Mouse (Mus musculus) mature B cell (primary cell): Measurements from ENCODE around the gene Cand1.

ENCODE experiments used
- in situ Hi-C: fragments of 300-500 bp; cut with MboI; formaldehyde crosslinking; loops from 2 replicates; pipeline ENCODE4 v1.14.3; 2019

Gene Cand1

DNA sequence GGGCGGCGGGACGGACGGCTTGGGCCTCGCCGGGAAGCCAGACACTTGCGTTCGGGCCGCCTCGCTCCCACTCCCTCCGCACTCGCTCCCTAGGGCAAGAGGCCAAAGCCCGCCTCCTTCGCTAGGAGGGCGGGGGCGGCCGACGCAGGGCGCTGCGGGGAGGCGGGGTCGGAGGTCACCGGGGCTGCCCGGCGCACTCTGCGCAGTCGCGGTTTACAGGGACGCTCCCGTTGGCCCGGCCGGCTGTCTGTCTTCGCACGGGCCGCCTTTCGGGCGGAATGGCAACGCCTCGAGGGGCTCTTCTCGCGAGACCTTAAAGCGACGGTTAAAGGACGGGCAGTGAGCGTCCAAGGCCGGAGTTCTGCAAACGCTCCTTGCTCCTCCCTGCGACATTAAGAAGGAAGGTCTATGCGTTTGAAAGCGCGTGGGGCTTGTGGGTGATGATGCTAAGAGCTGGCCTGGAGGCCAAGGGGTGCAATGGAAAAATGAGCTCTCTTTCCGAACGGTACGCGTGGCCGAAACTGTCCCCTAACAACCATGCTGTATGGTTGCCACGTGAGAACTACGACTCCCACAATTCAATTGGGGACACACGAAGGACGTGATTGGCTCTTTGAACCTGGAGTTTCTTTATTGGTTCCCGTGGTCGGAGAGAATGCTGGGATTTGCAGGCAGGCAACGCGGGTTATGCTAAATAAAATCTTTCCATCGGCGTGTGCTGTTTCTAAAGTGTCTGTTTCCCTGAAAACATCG lies at the start of gene Cand1:
Gene Cand1 (minus strand): TSS at position 87 of the 753 bp plus-strand sequence.
- in situ Hi-C loops: no loop called here

- in situ Hi-C loops: no loop called here
These were observed 39.0 kb upstream of the Cand1 start for GRCm38 (mm10) chr10:119278871-119279270.

DNA sequence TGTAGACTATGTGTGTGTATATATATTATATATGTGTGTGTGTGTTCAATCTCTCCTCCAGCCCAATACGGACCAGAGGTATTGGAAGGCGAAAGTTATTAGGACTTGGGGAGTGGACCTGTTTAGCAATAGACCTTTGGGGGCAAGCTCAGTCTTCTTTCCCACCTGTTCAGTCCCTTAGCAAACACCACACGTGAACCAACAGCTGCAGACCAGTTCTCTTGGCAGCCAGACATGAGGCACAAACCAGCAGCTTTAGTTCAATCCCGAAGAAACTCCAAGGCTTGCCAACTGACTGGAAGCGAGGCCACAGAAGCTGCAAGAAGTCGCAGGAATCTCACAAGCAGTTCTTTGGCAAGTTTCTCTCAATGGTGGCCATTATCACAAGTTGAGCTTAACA lies 34.5 kb upstream of the Cand1 start:
- in situ Hi-C loops: no loop called here

DNA sequence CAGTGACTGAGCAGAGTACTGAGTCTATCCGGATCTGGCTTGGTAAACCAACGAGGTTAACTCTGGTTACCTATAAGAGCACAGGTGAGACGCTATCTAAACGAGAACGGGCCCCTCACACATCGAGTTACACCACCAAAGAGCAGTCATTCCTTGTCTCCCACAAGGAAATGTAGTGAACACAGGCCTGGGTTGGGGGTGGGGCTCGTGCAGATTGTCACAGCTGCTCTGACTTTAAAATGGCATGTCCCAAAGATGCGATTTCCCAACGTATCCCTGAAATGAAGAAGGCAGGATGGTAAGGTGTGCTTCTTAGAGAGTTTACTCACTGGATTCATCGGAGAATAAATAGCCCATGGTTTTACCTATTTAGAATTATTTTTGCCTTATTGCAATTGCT lies 32.7 kb upstream of the Cand1 start:
- in situ Hi-C loops: no loop called here

- in situ Hi-C loops: no loop called here
These were observed 32.1 kb upstream of the Cand1 start for GRCm38 (mm10) chr10:119272005-119272404.

GRCm38 (mm10) chr10:119271101-119271500 lies 31.2 kb upstream of the Cand1 start:
- in situ Hi-C loops: no loop called here

- in situ Hi-C loops: no loop called here
These were observed 30.6 kb upstream of the Cand1 start for GRCm38 (mm10) chr10:119270384-119270985.

DNA sequence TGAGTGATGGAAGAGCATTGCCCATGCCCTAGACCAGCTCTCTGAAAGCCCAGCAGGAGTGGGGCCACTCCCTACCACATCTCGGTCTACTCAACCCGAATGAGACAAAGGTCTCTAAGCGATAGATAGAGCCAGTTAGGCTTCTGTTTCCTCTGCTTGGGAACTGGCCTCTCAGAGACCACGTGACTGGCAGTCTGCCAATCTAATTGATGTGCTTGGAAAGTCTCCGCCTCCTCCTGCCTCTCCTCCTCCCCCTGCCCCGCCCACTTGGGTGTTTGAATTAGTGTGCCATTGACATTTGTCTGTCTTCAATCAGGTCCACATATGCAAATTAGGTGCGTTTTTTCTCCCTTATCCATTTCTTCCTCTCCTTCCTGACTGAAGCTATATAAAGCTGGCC lies 24.9 kb upstream of the Cand1 start:
- in situ Hi-C loops: no loop called here

- in situ Hi-C loops: no loop called here
These were observed 23.0 kb upstream of the Cand1 start for GRCm38 (mm10) chr10:119262821-119263220.

DNA sequence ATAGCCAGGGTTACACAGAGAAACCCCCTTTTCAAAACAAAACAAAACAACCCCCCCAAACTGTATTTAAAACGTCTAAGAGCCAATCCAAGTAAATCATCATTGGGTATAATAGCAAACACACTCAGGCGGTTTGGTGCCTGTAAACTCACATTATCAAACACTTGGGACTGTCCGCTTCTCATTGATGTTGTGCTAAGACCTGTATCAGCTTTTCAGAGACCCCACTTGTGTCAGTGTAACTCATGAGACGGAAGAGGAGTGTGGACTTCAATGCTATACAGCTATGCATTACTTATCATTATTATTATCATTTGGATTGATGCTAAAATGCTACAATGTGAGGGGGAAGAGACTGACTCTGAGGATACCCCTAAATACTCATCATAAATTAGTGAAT lies 18.0 kb upstream of the Cand1 start:
- in situ Hi-C loops: no loop called here

- in situ Hi-C loops: no loop called here
These were observed 4.3 kb upstream of the Cand1 start for GRCm38 (mm10) chr10:119244146-119244545.

GRCm38 (mm10) chr10:119240722-119241089 lies 851 bp upstream of the Cand1 start:
- in situ Hi-C loops: no loop called here

- in situ Hi-C loops: no loop called here
These were observed 254 bp downstream of the Cand1 start for GRCm38 (mm10) chr10:119239633-119239968.

GRCm38 (mm10) chr10:119238985-119239631 lies 747 bp downstream of the Cand1 start:
- in situ Hi-C loops: no loop called here

GRCm38 (mm10) chr10:119231526-119231925 lies 8.3 kb downstream of the Cand1 start:
- in situ Hi-C loops: no loop called here

DNA sequence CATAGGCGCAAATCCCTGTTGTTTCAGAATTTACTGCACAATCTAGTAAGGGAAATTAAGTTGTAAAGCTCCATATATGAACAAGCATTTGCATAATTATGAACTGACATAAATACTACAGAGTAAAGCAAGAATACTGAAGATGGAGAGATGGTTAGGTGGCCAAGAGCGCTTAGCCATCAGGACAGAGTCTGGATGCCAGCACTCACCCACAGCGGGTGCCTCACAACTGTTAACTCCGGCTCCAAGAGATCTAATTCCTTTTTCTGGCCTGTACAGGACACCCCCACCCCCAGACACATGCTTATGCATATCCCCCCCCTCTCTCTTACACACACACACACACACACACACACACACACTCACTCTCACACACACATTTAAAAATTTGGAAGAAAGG lies 9.2 kb downstream of the Cand1 start:
- in situ Hi-C loops: no loop called here

- in situ Hi-C loops: no loop called here
These were observed 9.7 kb downstream of the Cand1 start for GRCm38 (mm10) chr10:119230074-119230669.

DNA sequence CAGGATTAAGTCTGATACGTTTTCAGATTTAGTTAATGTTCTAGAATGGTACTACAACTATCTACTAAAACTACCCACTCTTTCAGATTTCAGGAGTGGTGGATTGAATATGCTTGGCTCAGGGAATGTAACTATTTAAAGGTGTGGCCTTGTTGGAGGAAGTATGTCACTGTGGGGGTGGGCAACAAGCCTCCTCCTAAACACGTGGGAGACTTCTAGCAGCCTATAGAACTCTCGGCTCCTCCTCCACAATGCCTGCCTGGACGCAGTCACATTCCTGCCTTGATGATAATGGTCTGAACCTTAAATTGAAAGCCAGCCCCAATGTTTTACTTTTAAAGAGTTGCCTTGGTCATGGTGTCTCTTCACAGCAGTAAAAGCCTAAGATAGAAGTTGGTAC lies 16.2 kb downstream of the Cand1 start:
- in situ Hi-C loops: no loop called here

GRCm38 (mm10) chr10:119221631-119222030 lies 18.2 kb downstream of the Cand1 start:
- in situ Hi-C loops: no loop called here

DNA sequence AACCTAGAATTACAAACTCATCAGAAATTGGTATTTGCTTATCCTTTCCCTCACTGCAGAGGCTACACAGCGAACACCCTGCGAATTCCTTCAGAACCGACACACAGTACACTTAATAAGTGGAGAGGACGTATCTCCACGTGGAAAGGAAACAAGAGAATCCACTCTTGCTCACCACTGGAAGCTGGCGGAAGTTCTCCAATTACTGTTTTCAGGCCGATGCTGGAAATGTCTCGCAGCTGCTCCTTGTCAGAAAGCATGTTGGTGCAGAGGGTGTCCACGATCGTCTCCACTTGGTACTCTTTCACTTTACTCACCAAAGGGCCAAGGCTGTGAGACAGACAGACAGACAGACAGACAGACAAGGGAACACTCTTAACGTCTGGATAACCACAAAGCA lies 20.4 kb downstream of the Cand1 start:
- in situ Hi-C loops: no loop called here

DNA sequence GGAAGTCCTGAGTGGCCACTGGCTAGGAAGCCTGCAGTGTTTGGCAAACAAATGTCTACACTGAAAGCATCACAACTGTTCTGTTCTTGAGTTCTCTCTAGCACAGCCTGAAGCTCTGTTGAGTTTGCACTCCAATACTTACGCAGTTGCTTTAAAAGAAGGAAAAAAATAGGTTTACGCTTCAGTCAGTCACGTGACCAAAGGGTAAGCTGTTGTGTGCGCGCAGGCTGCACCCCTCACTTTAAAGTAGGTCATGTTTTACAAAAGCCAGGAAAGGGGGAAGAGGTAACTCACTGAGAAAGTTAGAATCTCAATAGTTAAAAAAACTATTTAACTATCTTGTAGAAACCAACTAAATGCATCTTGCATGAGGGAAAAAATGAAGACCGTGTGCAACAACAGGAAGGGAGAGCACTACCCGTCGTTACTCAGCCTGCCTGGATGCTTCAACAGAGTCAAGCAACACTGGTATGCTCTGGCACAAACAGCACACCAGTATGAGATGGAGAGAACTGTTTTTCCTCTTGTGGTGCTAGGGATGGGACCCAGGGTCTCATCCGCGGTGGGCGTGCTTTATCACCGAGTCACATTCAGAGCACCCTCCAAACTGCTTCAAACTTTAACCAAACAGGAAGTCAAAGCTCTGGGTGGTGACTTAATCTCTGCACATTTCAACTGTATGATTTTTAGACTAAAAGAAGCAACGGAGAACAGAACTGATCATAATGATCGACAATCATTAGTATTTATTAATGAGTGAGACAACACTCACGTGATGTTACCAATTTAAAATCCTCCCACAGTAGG lies 21.4 kb downstream of the Cand1 start:
- in situ Hi-C loops: no loop called here

DNA sequence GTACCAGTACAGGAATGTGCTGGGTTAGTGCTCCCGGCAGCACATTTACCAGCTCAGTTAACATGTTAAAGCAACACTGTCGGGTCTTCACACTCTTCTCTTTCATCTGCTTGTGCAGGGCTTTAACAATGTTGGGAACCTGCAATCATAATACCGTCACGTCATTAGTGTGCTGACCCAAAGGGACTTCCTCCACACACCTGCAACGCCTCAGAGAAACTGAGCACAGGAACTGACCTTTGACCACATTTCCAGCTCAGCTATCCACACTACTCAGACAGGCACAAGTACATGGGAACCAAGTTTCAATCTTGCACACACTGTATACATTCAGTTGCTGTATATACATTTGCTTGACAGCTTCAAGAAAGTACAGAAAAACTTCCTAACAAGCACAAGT lies 27.4 kb downstream of the Cand1 start:
- in situ Hi-C loops: no loop called here
